Mouse (Mus musculus) adipocyte (in vitro differentiated cells): ENCODE measurements at regions not wholly inside any gene's neighbourhood (a gene's known extent, or its start where the extent isn't known, plus 50 kb on each side); places are given as distances from the start of the nearest gene placed in this dataset.
"Not testable (repeated sequence)": the region's sequence is repeated elsewhere in the genome, so short reads cannot be mapped to it uniquely, and the experiment has no call there.

Experiments used
- DNase-seq: peaks from one replicate; pipeline ENCODE4 v3.0.0-alpha.2; 2016; ENCODE audit warnings: low spot score

DNA sequence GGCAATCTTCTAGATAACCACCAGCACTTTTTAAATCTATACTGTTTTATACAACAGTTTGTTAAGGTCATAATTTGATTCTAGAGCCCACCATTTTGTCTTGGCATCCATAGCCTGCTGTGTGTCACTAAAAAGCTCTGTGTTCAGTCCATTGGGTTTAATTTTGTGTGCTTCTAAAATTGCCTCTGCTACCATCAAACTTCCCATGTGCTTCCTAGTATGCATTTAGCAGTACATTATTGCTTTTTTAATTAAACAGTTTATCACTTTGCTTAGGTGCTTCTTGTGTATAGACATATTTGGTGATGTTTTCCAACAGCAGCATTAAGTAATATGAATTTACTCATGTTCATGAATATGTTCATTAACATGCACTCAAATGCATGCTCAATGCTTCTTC, 102.4 kb upstream of the Egfr start:
- no peak for DNase-seq

DNA sequence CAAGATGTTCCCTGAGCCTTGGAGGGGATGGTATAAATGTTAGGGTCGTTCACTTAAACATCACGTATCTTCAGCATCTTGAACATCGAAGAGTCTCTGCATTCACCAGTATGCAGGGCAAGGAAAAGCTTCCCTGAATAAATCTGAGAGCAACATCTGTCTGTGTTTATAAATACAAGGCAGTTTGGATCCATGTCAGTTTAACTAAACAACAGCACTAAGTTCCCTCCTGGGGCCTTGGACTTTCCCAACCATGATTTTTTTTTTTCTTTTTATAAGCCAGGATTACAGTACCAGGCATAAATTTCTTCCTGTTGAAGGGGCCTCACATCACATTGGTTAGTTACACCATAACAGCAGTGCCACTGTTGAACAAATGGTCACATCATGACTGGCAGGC, 88.2 kb upstream of the Egfr start:
- peak; percentile 63 for DNase-seq

DNA sequence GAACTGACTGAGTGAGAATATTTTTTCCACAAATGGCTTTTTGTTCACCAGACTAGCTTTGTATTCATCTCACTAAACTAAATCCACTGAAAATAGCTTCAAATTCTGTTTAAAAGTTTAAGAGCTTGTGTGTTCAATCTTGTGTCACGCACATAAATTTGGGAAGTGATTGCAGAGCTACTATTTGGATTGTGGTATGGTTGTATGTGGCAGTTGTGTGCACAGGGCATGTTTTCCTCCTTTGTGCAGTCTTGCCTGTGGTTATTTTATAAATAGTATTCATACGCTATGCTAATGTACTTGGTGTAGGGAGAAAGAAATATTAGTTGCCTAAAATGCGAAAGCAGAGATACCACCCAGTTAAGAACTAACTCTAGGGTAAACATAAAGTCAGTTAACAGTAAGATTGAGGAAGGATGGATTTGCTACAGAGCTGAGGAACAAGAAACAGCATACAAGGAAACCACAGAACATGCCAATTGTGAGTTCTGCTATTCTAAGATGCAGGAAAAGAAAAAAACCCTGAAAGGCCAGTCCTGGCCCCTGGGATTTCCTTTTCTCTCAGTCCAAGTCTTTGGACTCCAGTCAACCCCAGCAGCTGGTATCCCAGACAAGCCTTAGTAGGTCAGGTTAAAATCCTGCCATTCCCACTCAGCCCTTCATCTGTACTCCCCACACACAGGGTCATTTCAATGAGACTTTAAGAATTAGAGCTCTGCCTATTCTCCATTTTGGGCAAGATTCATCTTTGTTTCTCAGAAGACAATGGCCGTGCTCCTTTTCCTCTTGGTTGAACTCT, 82.4 kb upstream of the Egfr start:
- peak; percentile 35 for DNase-seq

DNA sequence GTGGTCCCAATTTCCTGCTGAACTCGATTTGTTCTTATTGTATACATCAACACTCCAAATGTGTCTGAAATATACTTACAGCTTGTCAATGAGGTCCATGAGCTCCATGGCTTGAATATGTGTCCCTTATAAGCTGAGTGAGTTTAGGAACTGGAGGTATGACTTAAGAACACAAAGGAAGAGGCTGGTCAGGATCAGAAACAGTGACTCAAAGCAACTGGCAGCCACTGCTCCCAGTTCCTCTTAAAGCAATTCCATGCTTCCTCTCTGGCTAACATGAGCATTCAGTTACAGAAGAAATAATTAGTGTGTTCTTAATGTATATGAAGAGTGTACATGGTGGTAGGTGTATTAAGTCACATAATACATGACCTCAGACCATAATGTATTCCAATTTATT, 81.7 kb upstream of the Egfr start:
- DNase-seq = no peak

DNA sequence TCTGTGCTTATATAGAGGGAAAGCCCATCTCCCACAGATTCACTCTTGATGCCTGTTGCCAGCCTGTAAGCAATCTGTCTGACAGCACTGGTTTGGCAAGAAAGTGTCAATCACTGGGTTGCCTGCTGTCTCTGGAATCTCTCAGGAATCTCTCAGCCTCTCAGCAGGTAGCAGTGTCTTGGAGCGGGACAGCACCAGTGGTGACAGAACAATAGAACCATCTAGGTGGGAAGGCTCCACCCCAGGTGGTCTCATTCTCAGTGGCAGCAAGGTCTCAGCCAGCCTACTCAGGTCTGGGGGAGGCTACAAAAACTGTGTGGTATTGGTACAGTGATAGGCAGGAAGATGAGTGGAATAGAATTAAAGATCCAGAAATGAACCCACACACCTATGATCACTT, 76.1 kb upstream of the Egfr start:
- not testable (repeated sequence) for DNase-seq

DNA sequence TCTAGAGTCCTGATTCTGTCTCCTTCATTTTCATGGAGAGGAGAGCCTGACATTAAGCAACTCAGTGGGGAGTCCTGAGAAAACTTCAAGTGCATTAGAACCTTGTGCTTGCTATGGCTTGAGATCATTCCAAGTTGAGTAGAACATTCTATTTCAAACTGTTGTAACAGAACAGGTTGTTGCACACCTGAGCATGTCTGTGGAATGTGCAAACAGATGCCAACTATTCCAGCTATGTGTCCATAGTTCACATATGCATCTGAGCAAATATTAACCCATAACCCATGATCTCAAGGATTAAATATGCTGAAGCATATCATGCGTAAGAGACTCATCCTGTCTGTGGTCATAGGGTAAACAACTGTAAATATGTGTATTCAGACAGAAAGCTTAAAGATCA, 68.5 kb upstream of the Egfr start:
- DNase-seq = no peak

DNA sequence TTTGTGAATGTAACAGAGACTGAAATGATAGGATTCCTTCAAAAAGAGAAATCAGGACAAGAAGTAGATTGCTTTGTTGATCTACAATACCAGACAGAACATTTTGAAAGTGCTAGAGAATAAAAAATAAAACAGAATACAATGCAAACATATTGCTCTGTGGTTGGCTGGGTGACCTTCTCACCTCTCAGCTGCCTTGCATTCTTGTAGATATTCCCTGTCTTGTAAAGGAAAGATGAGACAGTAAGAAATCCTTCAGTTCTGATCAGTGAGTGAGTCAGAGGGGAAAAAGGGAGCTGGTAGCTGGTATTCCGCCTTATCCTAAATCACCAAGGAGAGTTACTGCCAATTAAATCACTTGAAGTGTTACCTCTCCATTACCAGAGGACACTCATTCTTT, 56.4 kb upstream of the Egfr start:
- no peak for DNase-seq

DNA sequence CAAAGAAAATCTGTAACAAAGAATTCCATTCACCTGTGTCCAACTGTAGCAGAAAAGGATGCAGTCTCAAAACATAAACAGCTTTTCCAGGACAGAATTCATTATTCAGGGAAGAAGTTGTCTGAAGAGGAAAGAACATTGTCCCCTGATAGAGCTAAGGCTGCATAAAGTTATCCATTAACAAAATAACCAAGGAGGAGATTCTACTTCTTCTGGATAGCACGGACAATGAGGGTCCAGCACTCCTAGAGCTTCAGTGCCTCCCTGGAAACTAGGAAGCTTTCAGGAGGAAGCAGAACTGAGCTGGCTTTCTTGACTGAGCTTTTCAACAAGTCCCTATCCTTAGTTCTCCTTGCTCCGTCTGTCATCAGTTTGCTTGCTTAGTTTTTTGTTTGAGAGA, 55.2 kb upstream of the Egfr start:
- DNase-seq = no peak

DNA sequence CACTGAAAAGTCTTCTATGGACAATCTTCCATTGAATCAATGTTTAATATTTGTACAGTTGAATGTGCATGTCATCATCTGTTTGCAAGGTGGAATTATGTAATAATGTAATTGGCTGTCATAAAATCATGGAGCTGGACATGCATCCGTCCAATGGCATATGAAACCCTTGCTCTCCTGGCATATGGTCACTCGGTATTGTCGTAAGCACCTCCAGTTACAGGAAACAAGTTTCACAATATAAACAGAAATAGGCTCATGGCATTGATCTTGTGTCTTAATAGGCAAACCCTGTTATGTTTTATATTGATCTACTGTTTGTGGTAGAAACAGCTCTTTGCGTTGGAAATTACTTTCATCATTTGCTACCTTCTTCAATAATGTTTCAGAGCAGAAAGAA, 50.2 kb upstream of the Egfr start:
- no peak for DNase-seq
